Mouse (Mus musculus): ENCODE data around the gene Nxph4.

- TF ChIP-seq RCOR1 (conservative IDR thresholded peaks at IDR 0.05; ENCODE audit: low read depth, low read length) = no peak
- TF ChIP-seq CTCF (conservative IDR thresholded peaks at IDR 0.05 in 1 of 2, IDR thresholded peaks at IDR 0.05 in 1 of 2; ENCODE audit: low read depth in 2 of 2, low read length in 2 of 2) = no peak
These were observed 34.8 kb downstream of the Nxph4 start for GRCm38 (mm10) chr10:127499516-127499915.
